Mouse (Mus musculus): ENCODE measurements at regions not wholly inside any gene's neighbourhood (a gene's known extent, or its start where the extent isn't known, plus 50 kb on each side); places are given as distances from the start of the nearest gene placed in this dataset.

GRCm38 (mm10) chr8:8139720-8140119 is 521.3 kb downstream of the Efnb2 start:
- TF ChIP-seq CTCF (IDR thresholded peaks at IDR 0.05) (no peak), EP300 (IDR thresholded peaks at IDR 0.05) (no peak)

Data from lung, postnatal 0 days (tissue).